Mouse (Mus musculus) gastrocnemius, adult 2 months (tissue): ENCODE data around the gene Gabra2. TPM values are rescaled to one million over a fixed set of nuclear protein-coding genes. Genes with fewer than 3 reads are reported as not detected.

Experiments used
- DNase-seq: peaks from one replicate; pipeline ENCODE4 v3.0.0; 2022
- H3K27ac ChIP-seq: fragments of 200-600 bp; 2 replicates; pipeline ENCODE4 v1.8.1; 2022; ENCODE audit warnings: mild to moderate bottlenecking
- H3K4me3 ChIP-seq: fragments of 200-600 bp; 2 replicates; pipeline ENCODE4 v1.8.1; 2022; ENCODE audit warnings: mild to moderate bottlenecking, moderate library complexity
- CTCF ChIP-seq: fragments of 200-600 bp; IDR thresholded peaks from 2 replicates; pipeline ENCODE4 v1.8.1; 2022; ENCODE audit warnings: antibody characterized with exemption, mild to moderate bottlenecking, moderate library complexity
- intact Hi-C: fragments of 180-260 bp; cut with DNase I; formaldehyde crosslinking; loops from one replicate; pipeline ENCODE4 v1.15.1; 2025
- total RNA-seq, 2 experiments: library from RNA; stranded (reverse); gene quantifications; 2 replicates each; pipeline ENCODE4 v1.2.3; 2021

Gene Gabra2
- total RNA-seq, 2 experiments from 2014 or later, result 0.17 to 0.31 TPM

DNA sequence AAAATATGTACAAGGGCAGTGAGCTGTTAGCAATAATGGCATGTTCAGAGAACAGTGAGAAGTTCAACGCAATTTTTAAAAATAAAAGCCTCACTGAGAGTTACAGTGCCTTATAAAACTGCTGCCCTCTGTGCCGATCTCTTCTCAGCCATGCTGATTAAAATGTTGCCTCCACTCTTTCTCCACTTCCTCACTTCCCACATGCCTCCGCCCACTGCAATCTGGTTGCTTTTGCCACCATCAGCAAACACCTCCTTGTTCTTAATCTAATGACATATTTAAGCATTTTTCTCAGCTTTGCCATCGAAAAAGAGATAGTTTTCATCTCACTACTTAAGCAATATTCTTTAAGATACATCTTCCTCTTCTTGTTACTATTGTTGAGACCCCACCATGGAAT lies 69.7 kb downstream of the Gabra2 start:
- no peak for TF ChIP-seq CTCF
- intact Hi-C loops, result no loop called here
- H3K27ac ChIP-seq, result no peak overlapping the region
- DNase-seq, result no peak
- H3K4me3 ChIP-seq, result no peak overlapping the region

- intact Hi-C loops, result no loop called here
- no peak overlapping the region for H3K4me3 ChIP-seq
- DNase-seq, result no peak
- H3K27ac ChIP-seq, result no peak overlapping the region
- TF ChIP-seq CTCF, result no peak
These were observed 83.9 kb downstream of the Gabra2 start for GRCm38 (mm10) chr5:71011751-71012150.

DNA sequence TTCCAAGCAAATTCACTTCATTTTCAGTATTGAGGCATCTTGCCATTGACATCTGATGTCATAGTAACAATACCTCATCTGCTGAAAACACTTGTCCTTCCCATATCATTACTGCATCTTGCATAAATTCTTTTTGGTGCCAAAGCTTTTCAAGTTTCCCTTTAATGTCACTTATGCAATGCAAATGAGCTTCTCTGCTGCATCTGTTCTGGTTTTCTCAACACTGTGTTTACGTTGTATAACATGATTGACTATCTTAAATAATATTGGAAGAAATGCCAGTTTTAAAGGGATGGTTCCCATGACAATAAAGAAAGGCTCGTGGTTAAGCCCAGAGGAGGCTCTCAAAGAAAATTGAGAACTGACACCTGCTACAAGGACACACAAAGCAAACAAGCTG lies 84.4 kb downstream of the Gabra2 start:
- TF ChIP-seq CTCF, result no peak
- DNase-seq, result no peak
- no peak overlapping the region for H3K27ac ChIP-seq
- intact Hi-C loops, result no loop called here
- H3K4me3 ChIP-seq, result no peak overlapping the region

DNA sequence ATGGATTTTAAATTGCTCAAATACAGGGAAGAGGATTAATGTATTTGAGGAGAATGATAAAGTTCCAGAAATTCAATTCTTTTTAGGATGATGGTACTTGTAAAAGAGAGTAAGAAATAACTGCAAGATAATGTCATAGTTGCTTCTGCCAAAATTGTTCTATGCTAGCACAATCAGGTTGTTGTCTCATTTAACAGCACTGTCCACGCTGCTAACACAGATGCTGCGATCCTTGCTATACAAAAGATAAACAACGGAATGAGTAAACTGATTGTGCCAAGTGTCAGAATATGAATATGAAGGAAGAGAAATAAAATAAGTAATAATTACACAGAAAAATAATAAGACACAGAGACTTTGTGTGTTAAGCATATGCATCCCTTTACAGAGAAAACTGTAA lies 84.9 kb downstream of the Gabra2 start:
- DNase-seq, result no peak
- no peak for TF ChIP-seq CTCF
- H3K27ac ChIP-seq, result no peak overlapping the region
- no peak overlapping the region for H3K4me3 ChIP-seq
- intact Hi-C loops, result no loop called here

- no peak for TF ChIP-seq CTCF
- H3K4me3 ChIP-seq, result no peak overlapping the region
- no peak overlapping the region for H3K27ac ChIP-seq
- no peak for DNase-seq
- intact Hi-C loops, result no loop called here
These were observed 99.9 kb downstream of the Gabra2 start for GRCm38 (mm10) chr5:70995617-70996325.

- TF ChIP-seq CTCF, result no peak
- no peak for DNase-seq
- intact Hi-C loops, result no loop called here
These were observed 102.4 kb downstream of the Gabra2 start for GRCm38 (mm10) chr5:70993281-70993680.

DNA sequence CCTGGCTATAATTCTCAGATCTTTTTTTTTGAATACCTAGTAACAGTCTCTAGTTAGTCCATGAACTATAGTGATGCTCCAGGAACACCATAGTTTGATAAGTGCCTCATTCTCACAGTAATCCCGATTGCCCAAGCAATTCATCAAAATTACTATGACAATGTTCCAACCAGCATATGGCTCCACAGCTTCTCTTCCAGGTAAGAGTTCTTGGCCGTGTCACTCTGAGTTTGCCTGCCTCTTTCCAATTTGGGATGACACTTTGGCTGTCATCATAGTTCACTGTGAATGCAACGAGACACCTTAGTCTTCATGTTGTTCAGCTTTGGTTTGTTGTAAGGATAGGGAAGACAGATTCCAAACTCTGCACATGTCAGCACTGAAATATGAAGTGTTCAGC lies 104.8 kb downstream of the Gabra2 start:
- no peak for DNase-seq
- Histone ChIP-seq H3K27ac (no peak overlapping the region), H3K4me3 (no peak overlapping the region)
- TF ChIP-seq CTCF, result no peak
- intact Hi-C loops, result no loop called here

More at GRCm38 (mm10) chr5:70993281-70993680, 102.4 kb downstream of the Gabra2 start:
- no peak overlapping the region for H3K27ac ChIP-seq
- H3K4me3 ChIP-seq, result no peak overlapping the region
